Mouse (Mus musculus) heart, adult 2 months (tissue): ENCODE results near the gene Klhl25. TPM values are rescaled to one million over a fixed set of nuclear protein-coding genes. Genes with fewer than 3 reads are reported as not detected.

Experiments
- DNase-seq, 2 experiments: peaks; one replicate each; pipeline ENCODE4 v3.0.0; 2021
- H3K27ac ChIP-seq: fragments of 200-600 bp; 2 replicates; pipeline ENCODE4 v1.8.1; 2022
- H3K27me3 ChIP-seq: fragments of 200-500 bp; 2 replicates; pipeline ENCODE4 v1.6.1; 2012; ENCODE audit warnings: mild to moderate bottlenecking, low read length, inconsistent platforms, mixed read lengths; ENCODE audit not compliant: control insufficient read depth, insufficient read depth
- H3K36me3 ChIP-seq: fragments of 200-500 bp; 2 replicates; pipeline ENCODE4 v1.6.1; 2012; ENCODE audit warnings: low read length, inconsistent platforms; ENCODE audit not compliant: control insufficient read depth, insufficient read depth
- H3K4me1 ChIP-seq: fragments of 200-500 bp; 2 replicates; pipeline ENCODE4 v1.6.1; 2011; ENCODE audit warnings: low read length; ENCODE audit not compliant: control insufficient read depth, insufficient read depth
- H3K4me3 ChIP-seq: fragments of 200-600 bp; 2 replicates; pipeline ENCODE4 v1.8.1; 2022
- H3K79me2 ChIP-seq: fragments of 200-500 bp; replicated peaks from 2 replicates; pipeline ENCODE4 v1.6.1; 2012; ENCODE audit warnings: mild to moderate bottlenecking, inconsistent platforms, low read length, moderate library complexity, mixed read lengths; ENCODE audit not compliant: control insufficient read depth, insufficient read depth
- H3K9ac ChIP-seq: fragments of 200-500 bp; 2 replicates; pipeline ENCODE4 v1.6.1; 2012; ENCODE audit warnings: low read depth, mild to moderate bottlenecking, control low read depth, inconsistent platforms, low read length, mixed read lengths
- CTCF ChIP-seq: fragments of 200-600 bp; IDR thresholded peaks from 2 replicates; pipeline ENCODE4 v1.8.1; 2022; ENCODE audit warnings: antibody characterized with exemption, mild to moderate bottlenecking, moderate library complexity
- EP300 ChIP-seq: fragments of 200-500 bp; IDR thresholded peaks from 2 replicates; pipeline ENCODE4 v1.6.1; 2011; ENCODE audit warnings: low read depth, low read length, control low read depth; ENCODE audit not compliant: insufficient read depth
- POLR2A ChIP-seq: fragments of 200-500 bp; IDR thresholded peaks from 2 replicates; pipeline ENCODE4 v1.6.1; 2011; ENCODE audit warnings: mild to moderate bottlenecking, low read depth, low read length, control low read depth; ENCODE audit not compliant: insufficient read depth
- WGBS: fragments of 180-500 bp; shearing (Covaris S2); methylation state at CpG from one replicate; pipeline ENCODE4 v1.1.7; 2018; 5-methylcytosine and 5-hydroxymethylcytosine counted together
- intact Hi-C: fragments of 180-260 bp; cut with DNase I; formaldehyde crosslinking; loops from one replicate; pipeline ENCODE4 v1.15.1; 2025
- polyA plus RNA-seq: library from polyadenylated mRNA; depleted of rRNA; stranded (reverse); fragments of >200 nt; gene quantifications from 2 replicates; pipeline ENCODE4 v1.2.3, GENCODE M21; 2012
- total RNA-seq, 2 experiments: library from RNA; stranded (reverse); gene quantifications; 2 replicates each; pipeline ENCODE4 v1.2.3; 2021

Gene Klhl25
- total and polyA plus RNA-seq, 3 experiments, result 4.8 to 6.4 (median 5.9) TPM

- Histone ChIP-seq H3K36me3 (no peaks in the 10 kb centered on the region), H3K4me1 (no peaks in the 10 kb centered on the region), H3K27ac (no peak overlapping the region), H3K79me2 (no peaks in the 10 kb centered on the region), H3K27me3 (no peaks in the 10 kb centered on the region), H3K9ac (no peak overlapping the region), H3K4me3 (no peak overlapping the region)
- no peak for DNase-seq
- 63% methylated on average over 8 of the region's 8 CpGs for WGBS
- intact Hi-C loops, result loop anchor here (1.0 to 10.0 kb wide), 5 partner anchors 52 to 745 kb away; no protein-coding TSS in a partner anchor
- no peak for TF ChIP-seq CTCF
- TF ChIP-seq EP300, result no peak
- no peak for TF ChIP-seq POLR2A
These were observed 32.1 kb downstream of the Klhl25 start for GRCm38 (mm10) chr7:75880236-75880635.

GRCm38 (mm10) chr7:75880650-75881049, 32.5 kb downstream of the Klhl25 start:
- no peak for TF ChIP-seq POLR2A
- peak; percentile 96 for TF ChIP-seq CTCF
- TF ChIP-seq EP300, result peak; percentile 89
- intact Hi-C loops, result loop anchor here (1.0 to 10.0 kb wide), 5 partner anchors 52 to 746 kb away; no protein-coding TSS in a partner anchor
- Histone ChIP-seq H3K4me3 (no peak overlapping the region), H3K36me3 (no peaks in the 10 kb centered on the region), H3K27me3 (no peaks in the 10 kb centered on the region), H3K4me1 (no peaks in the 10 kb centered on the region), H3K27ac (no peak overlapping the region), H3K79me2 (no peaks in the 10 kb centered on the region), H3K9ac (no peak overlapping the region)
- peak; percentile 77 to 91 for DNase-seq
- 6% methylated on average over 8 of the region's 8 CpGs for WGBS

- no peak for DNase-seq
- Histone ChIP-seq H3K27me3 (no peaks in the 10 kb centered on the region), H3K4me1 (no peaks in the 10 kb centered on the region), H3K27ac (no peak overlapping the region), H3K4me3 (no peak overlapping the region), H3K9ac (no peak overlapping the region), H3K79me2 (no peaks in the 10 kb centered on the region), H3K36me3 (no peaks in the 10 kb centered on the region)
- intact Hi-C loops, result loop anchor here (5.0 to 10.0 kb wide), 3 partner anchors 324 to 747 kb away; no protein-coding TSS in a partner anchor
- WGBS, result 34% methylated on average over 6 of the region's 6 CpGs
- no peak for TF ChIP-seq EP300
- no peak for TF ChIP-seq CTCF
- no peak for TF ChIP-seq POLR2A
These were observed 33.3 kb downstream of the Klhl25 start for GRCm38 (mm10) chr7:75881376-75881775.

- TF ChIP-seq POLR2A (no peak), CTCF (no peak), EP300 (no peak)
- no peak for DNase-seq
These were observed 33.7 kb downstream of the Klhl25 start for GRCm38 (mm10) chr7:75881791-75882190.

GRCm38 (mm10) chr7:75891466-75891865, 43.4 kb downstream of the Klhl25 start:
- WGBS, result 86% methylated on average over 4 of the region's 4 CpGs
- no peak for DNase-seq
- no peaks in the 10 kb centered on the region for H3K36me3 ChIP-seq
- no peaks in the 10 kb centered on the region for H3K79me2 ChIP-seq
- TF ChIP-seq EP300 (no peak), CTCF (no peak), POLR2A (no peak)
- intact Hi-C loops, result no loop called here
- H3K27ac ChIP-seq, result no peak overlapping the region
- H3K9ac ChIP-seq, result no peak overlapping the region
- no peak overlapping the region for H3K4me3 ChIP-seq
- H3K4me1 ChIP-seq, result no peaks in the 10 kb centered on the region
- no peaks in the 10 kb centered on the region for H3K27me3 ChIP-seq

More at GRCm38 (mm10) chr7:75881791-75882190, 33.7 kb downstream of the Klhl25 start:
- no peaks in the 10 kb centered on the region for H3K79me2 ChIP-seq
- intact Hi-C loops, result loop anchor here (5.0 to 10.0 kb wide), 3 partner anchors 324 to 747 kb away; no protein-coding TSS in a partner anchor
- WGBS, result 61% methylated on average over 3 of the region's 3 CpGs
- H3K9ac ChIP-seq, result no peak overlapping the region
- H3K27me3 ChIP-seq, result no peaks in the 10 kb centered on the region
- no peak overlapping the region for H3K27ac ChIP-seq
- no peak overlapping the region for H3K4me3 ChIP-seq
- no peaks in the 10 kb centered on the region for H3K36me3 ChIP-seq
- no peaks in the 10 kb centered on the region for H3K4me1 ChIP-seq

DNA sequence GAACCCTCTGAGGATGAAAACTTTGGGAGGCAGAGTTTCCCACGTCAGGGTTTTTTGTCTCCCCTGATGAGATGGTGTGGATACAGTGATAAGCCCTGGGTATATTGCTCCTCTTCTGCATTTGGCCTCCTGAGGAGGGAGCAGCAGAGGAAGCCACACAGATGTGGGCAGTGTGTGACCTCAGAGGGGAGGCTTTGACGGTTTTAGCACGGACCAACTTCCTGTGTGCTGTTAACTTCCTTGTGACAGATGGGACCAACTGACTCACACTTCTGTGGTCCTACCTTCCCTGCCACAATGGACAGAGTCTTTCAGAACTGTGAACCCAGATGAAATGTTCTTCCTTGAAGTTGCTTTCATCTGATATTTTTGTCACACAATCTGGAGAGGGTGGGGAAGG, 44.6 kb downstream of the Klhl25 start:
- no peaks in the 10 kb centered on the region for H3K4me1 ChIP-seq
- H3K27ac ChIP-seq, result no peak overlapping the region
- TF ChIP-seq CTCF (no peak), EP300 (no peak), POLR2A (no peak)
- no peaks in the 10 kb centered on the region for H3K27me3 ChIP-seq
- H3K36me3 ChIP-seq, result no peaks in the 10 kb centered on the region
- H3K4me3 ChIP-seq, result no peak overlapping the region
- no peaks in the 10 kb centered on the region for H3K79me2 ChIP-seq
- H3K9ac ChIP-seq, result no peak overlapping the region
- intact Hi-C loops, result no loop called here
- 42% methylated on average over 3 of the region's 3 CpGs for WGBS
- no peak for DNase-seq
